Mouse (Mus musculus): ENCODE measurements around the gene Dnajc9. TPM values are rescaled to one million over a fixed set of nuclear protein-coding genes. Genes with fewer than 3 reads are reported as not detected.

Gene Dnajc9
- 74.1 TPM for polyA plus RNA-seq (2014; fragmentation: Illumina TruSeq; extraction: RNeasy Lipid Tissue Mini Kit (QIAGEN cat#74804); ENCODE audit: low read depth, low replicate concordance)

DNA sequence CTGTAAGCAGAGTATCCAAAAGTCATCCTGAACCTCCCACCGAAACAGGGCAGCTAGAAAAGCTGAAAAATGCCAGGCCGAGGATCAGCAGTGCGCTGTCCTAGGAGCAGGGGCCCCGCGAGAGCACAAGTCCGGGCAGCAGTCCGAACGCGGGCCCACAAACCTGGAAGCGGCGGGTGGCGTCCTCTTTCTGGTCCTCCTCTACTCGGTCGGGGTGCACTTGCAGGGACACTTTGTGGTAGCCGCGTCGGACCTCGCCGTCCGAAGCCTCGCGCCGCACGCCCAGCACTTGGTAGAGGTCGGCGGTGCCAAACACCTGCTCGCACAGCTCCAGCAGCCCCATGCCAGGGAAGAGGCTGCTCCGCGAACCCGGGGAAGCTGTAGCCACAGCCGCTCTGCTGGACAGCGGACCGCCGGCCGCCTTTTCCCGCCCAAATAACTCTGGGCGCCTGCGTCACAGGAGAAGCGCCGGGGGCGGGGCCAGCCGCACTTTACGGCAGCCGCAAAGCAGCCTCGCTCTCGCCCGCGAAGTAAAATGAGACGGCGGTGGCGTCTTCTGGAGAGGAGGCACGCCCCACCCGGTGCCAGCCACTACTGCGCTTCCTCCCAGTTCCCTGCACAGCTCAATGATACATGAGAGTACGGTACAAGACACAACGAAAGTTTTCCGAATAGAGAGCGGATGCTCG, at the start of gene Dnajc9:
Dnajc9 (minus strand) TSS at position 470 of the 689 bp plus-strand sequence.

DNA sequence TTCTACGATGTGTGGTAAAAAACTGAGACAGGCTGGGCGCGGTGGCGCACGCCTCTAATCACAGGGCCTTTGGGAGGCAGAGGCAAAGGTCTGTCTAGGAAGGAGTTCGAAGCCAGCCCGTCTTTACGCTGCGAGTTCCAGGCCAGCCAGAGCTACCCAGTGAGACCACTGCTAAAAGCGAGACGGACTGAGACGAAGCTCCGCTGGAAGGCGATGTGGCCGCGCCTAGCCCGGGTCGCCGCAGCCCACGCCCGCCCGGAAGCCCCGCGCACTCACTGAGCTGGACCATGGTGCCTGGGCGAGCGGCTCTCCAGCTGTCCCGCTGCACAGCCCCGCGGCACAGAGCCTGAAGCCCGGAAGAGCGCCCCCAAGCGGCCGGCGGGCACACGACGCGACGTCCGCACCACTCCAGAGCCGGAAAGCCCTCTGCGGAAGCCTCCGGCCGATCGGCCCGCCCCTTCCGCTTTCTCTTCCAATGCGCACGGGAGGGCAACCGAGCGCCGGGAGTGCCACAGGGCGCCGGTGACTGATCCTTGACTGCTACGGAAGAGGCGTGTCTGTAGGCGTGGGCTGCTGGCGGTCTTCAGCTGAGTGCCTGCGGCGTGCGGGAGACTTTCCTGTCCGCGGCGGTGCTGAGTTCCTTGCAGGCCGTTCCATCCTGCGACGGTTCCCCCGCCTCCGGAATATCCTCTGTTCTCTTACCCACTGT, 4.6 kb upstream of the Dnajc9 start, which contains the start of gene Mrps16:
Mrps16 (minus strand) TSS at position 430 of the 709 bp plus-strand sequence.

DNA sequence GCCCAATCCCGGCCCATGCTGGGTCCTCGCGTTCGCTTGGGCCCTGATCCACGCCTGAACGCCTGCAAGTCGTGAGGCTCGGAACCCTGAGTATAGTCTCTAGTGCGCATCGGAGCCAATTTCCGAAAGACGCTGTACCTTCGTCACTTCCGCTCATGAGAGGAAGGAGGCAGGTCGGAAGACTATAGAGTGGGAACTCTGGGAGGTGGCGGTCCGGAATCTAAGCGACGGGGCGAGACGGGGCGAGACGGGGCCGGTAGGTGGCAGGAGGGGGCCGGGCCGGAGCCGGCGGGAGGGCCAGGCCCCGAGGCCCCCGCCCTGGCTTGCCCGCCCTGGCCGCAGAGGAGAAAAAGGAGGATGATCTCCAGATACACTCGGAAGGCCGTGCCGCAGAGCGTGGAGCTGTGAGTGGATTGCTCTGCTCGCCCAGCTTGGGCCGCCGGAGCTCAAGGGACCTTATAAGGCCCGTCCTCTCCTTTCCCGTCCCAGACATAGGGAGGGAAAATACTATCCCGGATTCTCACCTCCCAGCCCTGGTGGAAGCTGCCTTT, 40.6 kb downstream of the Dnajc9 start, which contains the start of the genes Ecd and Fam149b:
Ecd (minus strand) TSS at position 131 of the 551 bp plus-strand sequence.
Fam149b (plus strand) TSS at position 172 of the 551 bp plus-strand sequence.

Other genes with a start within 250 kb of the Dnajc9 start
- gene Kcnk5, start 207.1 kb downstream of the Dnajc9 start, polyA plus RNA-seq (2014; fragmentation: Illumina TruSeq; extraction: RNeasy Lipid Tissue Mini Kit (QIAGEN cat#74804); ENCODE audit: low read depth, low replicate concordance) = 7.4 TPM
- not detected for gene Kcnk16, start 119.7 kb downstream of the Dnajc9 start, polyA plus RNA-seq (2014; fragmentation: Illumina TruSeq; extraction: RNeasy Lipid Tissue Mini Kit (QIAGEN cat#74804); ENCODE audit: low read depth, low replicate concordance)
- gene Nudt13, start 94.2 kb downstream of the Dnajc9 start, polyA plus RNA-seq (2014; fragmentation: Illumina TruSeq; extraction: RNeasy Lipid Tissue Mini Kit (QIAGEN cat#74804); ENCODE audit: low read depth, low replicate concordance) = 7.1 TPM
- 22.5 TPM for gene Ecd, start 40.8 kb downstream of the Dnajc9 start, polyA plus RNA-seq (2014; fragmentation: Illumina TruSeq; extraction: RNeasy Lipid Tissue Mini Kit (QIAGEN cat#74804); ENCODE audit: low read depth, low replicate concordance)
- 42.3 TPM for gene Fam149b, start 40.7 kb downstream of the Dnajc9 start, polyA plus RNA-seq (2014; fragmentation: Illumina TruSeq; extraction: RNeasy Lipid Tissue Mini Kit (QIAGEN cat#74804); ENCODE audit: low read depth, low replicate concordance)
- gene Mrps16, start 4.7 kb upstream of the Dnajc9 start, polyA plus RNA-seq (2014; fragmentation: Illumina TruSeq; extraction: RNeasy Lipid Tissue Mini Kit (QIAGEN cat#74804); ENCODE audit: low read depth, low replicate concordance) = 9.8 TPM
- 3.4 TPM for gene Cfap70, start 63.3 kb upstream of the Dnajc9 start, polyA plus RNA-seq (2014; fragmentation: Illumina TruSeq; extraction: RNeasy Lipid Tissue Mini Kit (QIAGEN cat#74804); ENCODE audit: low read depth, low replicate concordance)
- 124 TPM for gene Anxa7, start 91.2 kb upstream of the Dnajc9 start, polyA plus RNA-seq (2014; fragmentation: Illumina TruSeq; extraction: RNeasy Lipid Tissue Mini Kit (QIAGEN cat#74804); ENCODE audit: low read depth, low replicate concordance)
- gene Mss51, start 108.0 kb upstream of the Dnajc9 start, polyA plus RNA-seq (2014; fragmentation: Illumina TruSeq; extraction: RNeasy Lipid Tissue Mini Kit (QIAGEN cat#74804); ENCODE audit: low read depth, low replicate concordance) = 0.49 TPM
- gene Ppp3cb, start 157.7 kb upstream of the Dnajc9 start, polyA plus RNA-seq (2014; fragmentation: Illumina TruSeq; extraction: RNeasy Lipid Tissue Mini Kit (QIAGEN cat#74804); ENCODE audit: low read depth, low replicate concordance) = 141 TPM

Measured in kidney, adult 10 weeks (tissue).